Mouse (Mus musculus): ENCODE data around the gene Pld5. TPM values are rescaled to one million over a fixed set of nuclear protein-coding genes. Genes with fewer than 3 reads are reported as not detected.

The Pld5 gene
- total and polyA plus RNA-seq, 2 experiments from 2014 or later, result 4.9 to 6.1 TPM

- Histone ChIP-seq H3K9ac (replicated peaks; ENCODE audit: low read length, poor library complexity, severe bottlenecking) (no peak overlapping the region), H3K9me3 (ENCODE audit: low read length) (no peaks in the 10 kb centered on the region), H3K4me3 (ENCODE audit: low read depth, low read length) (no peak overlapping the region), H3K36me3 (ENCODE audit: insufficient read depth, low read length) (no peaks in the 10 kb centered on the region), H3K4me2 (ENCODE audit: low read depth, low read length, poor library complexity, severe bottlenecking) (no peak overlapping the region), H3K27ac (ENCODE audit: low read depth, low read length) (no peak overlapping the region), H3K27me3 (ENCODE audit: insufficient read depth, low read length) (no peaks in the 10 kb centered on the region), H3K4me1 (ENCODE audit: insufficient read depth, low read length) (no peaks in the 10 kb centered on the region)
- ATAC-seq (ENCODE audit: low FRiP score), result no peak
- no peak for TF ChIP-seq CTCF (IDR thresholded peaks at IDR 0.05)
- DNase-seq (ENCODE audit: low spot score), result no peak
- 91% methylated on average over 8 of the region's 8 CpGs for WGBS
These were observed 140.7 kb downstream of the Pld5 start for GRCm38 (mm10) chr1:176134379-176134778.

GRCm38 (mm10) chr1:176125771-176126170 lies 149.3 kb downstream of the Pld5 start:
- no peak for TF ChIP-seq CTCF (IDR thresholded peaks at IDR 0.05)
- Histone ChIP-seq H3K4me3 (ENCODE audit: low read depth, low read length) (no peak overlapping the region), H3K27me3 (ENCODE audit: insufficient read depth, low read length) (no peaks in the 10 kb centered on the region), H3K36me3 (ENCODE audit: insufficient read depth, low read length) (no peaks in the 10 kb centered on the region), H3K9me3 (ENCODE audit: low read length) (no peaks in the 10 kb centered on the region), H3K4me1 (ENCODE audit: insufficient read depth, low read length) (no peaks in the 10 kb centered on the region), H3K27ac (ENCODE audit: low read depth, low read length) (no peak overlapping the region), H3K9ac (replicated peaks; ENCODE audit: low read length, poor library complexity, severe bottlenecking) (no peak overlapping the region), H3K4me2 (ENCODE audit: low read depth, low read length, poor library complexity, severe bottlenecking) (no peak overlapping the region)
- 71% methylated on average over 2 of the region's 2 CpGs for WGBS
- DNase-seq (ENCODE audit: low spot score) (no peak), ATAC-seq (ENCODE audit: low FRiP score) (no peak)

GRCm38 (mm10) chr1:176124441-176124840 lies 150.7 kb downstream of the Pld5 start:
- Histone ChIP-seq H3K27ac (ENCODE audit: low read depth, low read length) (no peak overlapping the region), H3K9ac (replicated peaks; ENCODE audit: low read length, poor library complexity, severe bottlenecking) (no peak overlapping the region), H3K4me3 (ENCODE audit: low read depth, low read length) (no peak overlapping the region), H3K4me1 (ENCODE audit: insufficient read depth, low read length) (no peaks in the 10 kb centered on the region), H3K36me3 (ENCODE audit: insufficient read depth, low read length) (no peaks in the 10 kb centered on the region), H3K9me3 (ENCODE audit: low read length) (no peaks in the 10 kb centered on the region), H3K27me3 (ENCODE audit: insufficient read depth, low read length) (no peaks in the 10 kb centered on the region), H3K4me2 (ENCODE audit: low read depth, low read length, poor library complexity, severe bottlenecking) (no peak overlapping the region)
- TF ChIP-seq CTCF (IDR thresholded peaks at IDR 0.05), result no peak
- DNase-seq (ENCODE audit: low spot score), result no peak
- 83% methylated on average over 8 of the region's 8 CpGs for WGBS
- ATAC-seq (ENCODE audit: low FRiP score), result no peak

- H3K4me1 ChIP-seq (ENCODE audit: insufficient read depth, low read length), result no peaks in the 10 kb centered on the region
- WGBS, result 64% methylated on average over 2 of the region's 2 CpGs
- no peak overlapping the region for H3K4me2 ChIP-seq (ENCODE audit: low read depth, low read length, poor library complexity, severe bottlenecking)
- H3K27ac ChIP-seq (ENCODE audit: low read depth, low read length), result no peak overlapping the region
- H3K9me3 ChIP-seq (ENCODE audit: low read length), result no peaks in the 10 kb centered on the region
- no peak for ATAC-seq (ENCODE audit: low FRiP score)
- no peak for DNase-seq (ENCODE audit: low spot score)
- no peak overlapping the region for H3K9ac ChIP-seq (replicated peaks; ENCODE audit: low read length, poor library complexity, severe bottlenecking)
- no peak overlapping the region for H3K4me3 ChIP-seq (ENCODE audit: low read depth, low read length)
- no peaks in the 10 kb centered on the region for H3K36me3 ChIP-seq (ENCODE audit: insufficient read depth, low read length)
- no peak for TF ChIP-seq CTCF (IDR thresholded peaks at IDR 0.05)
- H3K27me3 ChIP-seq (ENCODE audit: insufficient read depth, low read length), result no peaks in the 10 kb centered on the region
These were observed 151.3 kb downstream of the Pld5 start for GRCm38 (mm10) chr1:176123781-176124180.

- no peak for TF ChIP-seq CTCF (IDR thresholded peaks at IDR 0.05)
- 86% methylated on average over 4 of the region's 4 CpGs for WGBS
- Histone ChIP-seq H3K27me3 (ENCODE audit: insufficient read depth, low read length) (no peaks in the 10 kb centered on the region), H3K4me2 (ENCODE audit: low read depth, low read length, poor library complexity, severe bottlenecking) (no peak overlapping the region), H3K36me3 (ENCODE audit: insufficient read depth, low read length) (no peaks in the 10 kb centered on the region), H3K4me3 (ENCODE audit: low read depth, low read length) (no peak overlapping the region), H3K27ac (ENCODE audit: low read depth, low read length) (no peak overlapping the region), H3K9me3 (ENCODE audit: low read length) (no peaks in the 10 kb centered on the region), H3K9ac (replicated peaks; ENCODE audit: low read length, poor library complexity, severe bottlenecking) (no peak overlapping the region), H3K4me1 (ENCODE audit: insufficient read depth, low read length) (no peaks in the 10 kb centered on the region)
- DNase-seq (ENCODE audit: low spot score), result no peak
- ATAC-seq (ENCODE audit: low FRiP score), result no peak
These were observed 159.5 kb downstream of the Pld5 start for GRCm38 (mm10) chr1:176115604-176116003.

- ATAC-seq (ENCODE audit: low FRiP score) (peak; percentile 41; the same call in 1 of the 2 replicates), DNase-seq (ENCODE audit: low spot score) (peak; percentile 84)
- H3K9ac ChIP-seq (replicated peaks; ENCODE audit: low read length, poor library complexity, severe bottlenecking), result no peak overlapping the region
- no peaks in the 10 kb centered on the region for H3K27me3 ChIP-seq (ENCODE audit: insufficient read depth, low read length)
- no peak overlapping the region for H3K4me2 ChIP-seq (ENCODE audit: low read depth, low read length, poor library complexity, severe bottlenecking)
- peak; percentile 5; the same call in 1 of the 2 replicates for TF ChIP-seq CTCF (IDR thresholded peaks at IDR 0.05)
- no peaks in the 10 kb centered on the region for H3K9me3 ChIP-seq (ENCODE audit: low read length)
- H3K27ac ChIP-seq (ENCODE audit: low read depth, low read length), result no peak overlapping the region
- H3K4me1 ChIP-seq (ENCODE audit: insufficient read depth, low read length), result no peaks in the 10 kb centered on the region
- H3K4me3 ChIP-seq (ENCODE audit: low read depth, low read length), result no peak overlapping the region
- no peaks in the 10 kb centered on the region for H3K36me3 ChIP-seq (ENCODE audit: insufficient read depth, low read length)
- WGBS, result 28% methylated on average over 7 of the region's 7 CpGs
These were observed 176.3 kb downstream of the Pld5 start for GRCm38 (mm10) chr1:176098685-176099320.

All from midbrain, postnatal 0 days (tissue).